In the genomic region with DNA sequence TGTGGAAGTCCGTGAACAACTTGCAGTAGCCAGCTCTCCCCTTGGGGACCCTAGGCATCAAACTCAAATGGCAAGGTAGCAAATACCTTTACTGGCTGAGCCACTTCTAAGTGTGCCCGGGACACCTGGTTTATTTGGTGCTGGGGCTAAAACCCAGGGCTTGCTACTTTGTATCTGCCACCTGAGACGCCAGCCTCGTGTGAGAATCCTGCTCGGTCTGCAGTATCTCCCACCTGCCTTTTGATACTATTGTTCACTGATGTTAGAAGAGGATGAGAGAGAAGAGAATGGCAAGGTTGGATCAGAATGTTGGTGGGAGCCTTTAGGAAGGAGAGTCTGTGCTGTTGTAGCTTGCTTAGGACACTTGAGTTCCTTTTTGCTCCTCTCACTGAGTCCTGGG, we compare ENCODE assay signal across 23 mouse cellular contexts. TPM values are rescaled to one million over a fixed set of nuclear protein-coding genes. Genes with fewer than 3 reads are reported as not detected.
A peak's percentile ranks its signal among the peaks of the same experiment; 100 is the strongest.
DNase-seq lines count a peak whose midpoint lies in the region; ATAC-seq lines count a peak whose summit lies in the region.
"Had no signal": no experiment of that assay in that cellular context is flagged by ENCODE, and none has a peak within 500 bp of the region (broad histone marks: within the 10 kb centered on the region; RNA-seq: fewer than 3 reads in every experiment).

No protein-coding gene starts in this region.

- DNase-seq in heart, adult 11 months = peak; percentile 45
- no peak for DNase-seq in heart, postnatal 25 days (ENCODE audit: low spot score)
- DNase-seq in midbrain, embryonic 11.5 days (ENCODE audit: low spot score, missing footprints) = peak; percentile 71
- DNase-seq in testis, postnatal 14 days (ENCODE audit: low spot score) = peak; percentile 83
- DNase-seq: adrenal gland, adult 8-10 months; adrenal gland, postnatal 14 days; adrenal gland, postnatal 36 days; B cell, adult 2 months; cerebellum, adult 11-12 months; cerebellum, adult 2 months; cerebellum, adult 9-10 months; cerebellum, postnatal 10 days; cerebellum, postnatal 25 days had no signal

- H3K27me3 ChIP-seq in midbrain, embryonic 11.5 days (ENCODE audit: control insufficient read depth, insufficient read depth, low read length) = no peaks in the 10 kb centered on the region
- no peaks in the 10 kb centered on the region for H3K27me3 ChIP-seq in midbrain, embryonic 15.5 days (replicated peaks)
- H3K27me3 ChIP-seq: CH12.LX; embryonic facial prominence, embryonic 12.5 days; forebrain, embryonic 13.5 days; forebrain, embryonic 15.5 days; Patski had no signal

- H3K9ac ChIP-seq in midbrain, embryonic 11.5 days (ENCODE audit: low read length) = no peak overlapping the region
- no peak overlapping the region for H3K9ac ChIP-seq in midbrain, embryonic 15.5 days
- H3K9ac ChIP-seq: embryonic facial prominence, embryonic 12.5 days; forebrain, embryonic 13.5 days; forebrain, embryonic 15.5 days had no signal

- H3K4me2 ChIP-seq in midbrain, embryonic 11.5 days = no peak overlapping the region
- no peak overlapping the region for H3K4me2 ChIP-seq in midbrain, embryonic 15.5 days
- H3K4me2 ChIP-seq: embryonic facial prominence, embryonic 12.5 days; forebrain, embryonic 13.5 days; forebrain, embryonic 15.5 days had no signal

- H3K4me3 ChIP-seq in midbrain, embryonic 11.5 days (ENCODE audit: low read depth, low read length) = no peak overlapping the region
- no peak overlapping the region for H3K4me3 ChIP-seq in midbrain, embryonic 15.5 days
- H3K4me3 ChIP-seq: embryonic facial prominence, embryonic 10.5 days; embryonic facial prominence, embryonic 12.5 days; forebrain, embryonic 13.5 days; forebrain, embryonic 15.5 days had no signal

- 96% methylated on average over 5 of the region's 5 CpGs for WGBS in midbrain, embryonic 11.5 days
- WGBS in midbrain, embryonic 15.5 days = 90% methylated on average over 5 of the region's 5 CpGs

- H3K36me3 ChIP-seq in midbrain, embryonic 11.5 days (ENCODE audit: control insufficient read depth, insufficient read depth, low read length) = no peaks in the 10 kb centered on the region
- H3K36me3 ChIP-seq in midbrain, embryonic 15.5 days (replicated peaks) = no peaks in the 10 kb centered on the region

- H3K9me3 ChIP-seq in midbrain, embryonic 11.5 days (ENCODE audit: control insufficient read depth, low read length) = no peaks in the 10 kb centered on the region
- H3K9me3 ChIP-seq in midbrain, embryonic 15.5 days = no peaks in the 10 kb centered on the region
- H3K9me3 ChIP-seq: embryonic facial prominence, embryonic 10.5 days; embryonic facial prominence, embryonic 12.5 days; forebrain, embryonic 13.5 days; forebrain, embryonic 15.5 days; G1E had no signal

- H3K4me1 ChIP-seq in midbrain, embryonic 11.5 days (ENCODE audit: control insufficient read depth, insufficient read depth, low read length) = no peaks in the 10 kb centered on the region
- peaks cover 6% of the 10 kb centered on the region; the same call in 1 of the 2 replicates for H3K4me1 ChIP-seq in midbrain, embryonic 15.5 days
- H3K4me1 ChIP-seq: embryonic facial prominence, embryonic 10.5 days; embryonic facial prominence, embryonic 12.5 days; forebrain, embryonic 13.5 days; forebrain, embryonic 15.5 days had no signal

- no peak for ATAC-seq in midbrain, embryonic 11.5 days (ENCODE audit: low FRiP score)
- no peak for ATAC-seq in midbrain, embryonic 15.5 days (replicated peaks)
- ATAC-seq: activated CD4-positive, CD25-positive, alpha-beta regulatory T cell, adult 4 months; CD4-positive, CD25-positive, alpha-beta regulatory T cell, adult 4 months; forebrain, embryonic 13.5 days; forebrain, embryonic 15.5 days; Patski had no signal

- H3K27ac ChIP-seq in midbrain, embryonic 11.5 days (ENCODE audit: low read depth, low read length) = no peak overlapping the region
- H3K27ac ChIP-seq in midbrain, embryonic 15.5 days = no peak overlapping the region
- H3K27ac ChIP-seq: embryonic facial prominence, embryonic 10.5 days; embryonic facial prominence, embryonic 12.5 days; forebrain, embryonic 13.5 days; forebrain, embryonic 15.5 days had no signal

- intact Hi-C loops in heart, postnatal 25 days (cut with DNase I) = loop anchor here (10.0 kb wide), 2 partner anchors 543 to 1997 kb away; no protein-coding TSS in a partner anchor

RNA-seq across cellular contexts. Expression of a gene that starts 6.7 kb away (rescaled TPM):
- 10 to 100 TPM; 11.8 to 12.9 TPM for total RNA-seq in heart, postnatal 25 days (2021)
- 21.4 and 24.6 TPM in 2 replicates for polyA plus RNA-seq in midbrain, embryonic 11.5 days (2014; fragmentation: Nextera tagmentation; extraction: Ambion mirVana)
- polyA plus RNA-seq in midbrain, embryonic 15.5 days (2015; fragmentation: Nextera tagmentation; extraction: Ambion mirVana) = 25.1 and 30.6 TPM in 2 replicates

RNA-seq across cellular contexts. Expression of a gene that starts 7.2 kb away (rescaled TPM):
- total RNA-seq in heart, postnatal 25 days (2021) = 10 to 100 TPM; 12.5 to 15.3 TPM
- 26.5 and 31.2 TPM in 2 replicates for polyA plus RNA-seq in midbrain, embryonic 11.5 days (2014; fragmentation: Nextera tagmentation; extraction: Ambion mirVana)
- 17.0 and 17.1 TPM in 2 replicates for polyA plus RNA-seq in midbrain, embryonic 15.5 days (2015; fragmentation: Nextera tagmentation; extraction: Ambion mirVana)

RNA-seq across cellular contexts. Expression of a gene that starts 7.3 kb away (rescaled TPM):
- 10 to 100 TPM; 59.5 to 60.8 TPM for total RNA-seq in heart, postnatal 25 days (2021)
- 355 and 359 TPM in 2 replicates for polyA plus RNA-seq in midbrain, embryonic 11.5 days (2014; fragmentation: Nextera tagmentation; extraction: Ambion mirVana)
- 299 and 307 TPM in 2 replicates for polyA plus RNA-seq in midbrain, embryonic 15.5 days (2015; fragmentation: Nextera tagmentation; extraction: Ambion mirVana)

RNA-seq across cellular contexts. Expression of a gene that starts 11.4 kb away (rescaled TPM):
- total RNA-seq in heart, postnatal 25 days (2021) = under 1 TPM; 0.64 to 0.70 TPM
- polyA plus RNA-seq in midbrain, embryonic 11.5 days (2014; fragmentation: Nextera tagmentation; extraction: Ambion mirVana) = 1.4 and 2.6 TPM in 2 replicates
- 1.2 and 2.1 TPM in 2 replicates for polyA plus RNA-seq in midbrain, embryonic 15.5 days (2015; fragmentation: Nextera tagmentation; extraction: Ambion mirVana)
- total RNA-seq: G1E had no signal
- polyA plus RNA-seq: G1E had no signal

RNA-seq across cellular contexts. Expression of a gene that starts 41.3 kb away (rescaled TPM):
- total RNA-seq in heart, postnatal 25 days (2021) = under 1 TPM; 0.18 to 0.59 TPM
- 1.4 and 1.7 TPM in 2 replicates for polyA plus RNA-seq in midbrain, embryonic 11.5 days (2014; fragmentation: Nextera tagmentation; extraction: Ambion mirVana)
- 2.3 and 2.7 TPM in 2 replicates for polyA plus RNA-seq in midbrain, embryonic 15.5 days (2015; fragmentation: Nextera tagmentation; extraction: Ambion mirVana)
